Mouse (Mus musculus) heart, postnatal 36 days (tissue): ENCODE data around the gene Kmt2d. TPM values are rescaled to one million over a fixed set of nuclear protein-coding genes. Genes with fewer than 3 reads are reported as not detected.
"Not testable (repeated sequence)": the region's sequence is repeated elsewhere in the genome, so short reads cannot be mapped to it uniquely, and the experiment has no call there.

Source experiments
- DNase-seq, 2 experiments: peaks; one replicate each; pipeline ENCODE4 v3.0.0; 2021 to 2022
- intact Hi-C: fragments of 180-260 bp; cut with DNase I; formaldehyde crosslinking; loops from one replicate; pipeline ENCODE4 v1.15.1; 2025
- total RNA-seq, 2 experiments: library from RNA; stranded (reverse); gene quantifications; 2 replicates each; pipeline ENCODE4 v1.2.3; 2021

The Kmt2d gene
- total RNA-seq, 2 experiments from 2014 or later, result 56.9 to 60.3 TPM

GRCm38 (mm10) chr15:98834059-98834458, 36.9 kb downstream of the Kmt2d start:
- DNase-seq, result no peak
- intact Hi-C loops, result no loop called here

- intact Hi-C loops, result no loop called here
- DNase-seq, result no peak
Observed at GRCm38 (mm10) chr15:98833281-98833680, 37.7 kb downstream of the Kmt2d start.

DNA sequence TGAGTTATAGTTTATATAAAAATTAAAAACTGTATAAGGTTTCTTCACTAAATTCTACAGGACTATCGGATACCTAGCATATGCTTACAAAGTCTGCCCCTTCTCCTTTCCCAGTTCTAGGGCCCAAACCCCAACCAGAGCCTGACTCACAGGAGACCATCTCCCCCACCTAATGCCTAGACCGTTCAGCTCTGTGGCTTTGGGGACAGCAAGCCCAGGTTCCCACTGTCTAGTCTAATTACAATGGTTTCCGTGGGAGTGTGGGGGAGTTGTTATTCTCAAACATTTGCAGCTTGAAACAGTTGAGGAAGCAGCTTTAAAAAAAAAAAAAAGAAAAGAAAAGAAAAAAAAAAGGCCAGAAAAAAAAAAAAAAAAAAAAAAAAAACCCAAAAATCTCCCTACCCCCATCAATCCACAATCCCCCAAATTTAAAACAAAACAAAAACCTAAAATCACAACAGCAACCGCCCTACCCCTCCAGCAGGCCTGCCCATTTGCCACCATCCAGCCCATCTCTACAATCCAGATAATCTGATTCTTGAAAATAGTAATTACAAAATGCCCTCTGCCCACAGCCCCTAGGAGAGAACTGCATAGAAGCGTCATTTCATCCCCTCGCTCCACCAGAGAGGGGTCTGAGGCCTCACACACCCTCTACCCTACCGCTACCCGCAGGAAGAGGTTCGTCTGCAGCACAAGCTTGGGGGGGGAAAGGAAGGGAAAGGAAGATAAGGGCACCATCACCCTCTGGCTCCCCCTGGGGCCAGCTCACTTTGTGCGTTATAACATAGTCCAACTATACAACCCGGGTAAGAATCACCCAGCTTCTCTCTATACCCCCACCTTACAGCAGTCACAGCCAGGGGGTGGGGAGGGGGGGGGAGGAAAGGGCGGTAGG, 38.6 kb downstream of the Kmt2d start:
- intact Hi-C loops, result loop anchor here (1.0 kb wide), 1 partner anchor 38 kb away; no protein-coding TSS in a partner anchor
- no peak for DNase-seq

GRCm38 (mm10) chr15:98831684-98832035, 39.3 kb downstream of the Kmt2d start:
- DNase-seq, result no peak
- intact Hi-C loops, result loop anchor here (1.0 kb wide), 2 partner anchors 39 to 169 kb away; partner anchors contain the start of gene Ddx23

DNA sequence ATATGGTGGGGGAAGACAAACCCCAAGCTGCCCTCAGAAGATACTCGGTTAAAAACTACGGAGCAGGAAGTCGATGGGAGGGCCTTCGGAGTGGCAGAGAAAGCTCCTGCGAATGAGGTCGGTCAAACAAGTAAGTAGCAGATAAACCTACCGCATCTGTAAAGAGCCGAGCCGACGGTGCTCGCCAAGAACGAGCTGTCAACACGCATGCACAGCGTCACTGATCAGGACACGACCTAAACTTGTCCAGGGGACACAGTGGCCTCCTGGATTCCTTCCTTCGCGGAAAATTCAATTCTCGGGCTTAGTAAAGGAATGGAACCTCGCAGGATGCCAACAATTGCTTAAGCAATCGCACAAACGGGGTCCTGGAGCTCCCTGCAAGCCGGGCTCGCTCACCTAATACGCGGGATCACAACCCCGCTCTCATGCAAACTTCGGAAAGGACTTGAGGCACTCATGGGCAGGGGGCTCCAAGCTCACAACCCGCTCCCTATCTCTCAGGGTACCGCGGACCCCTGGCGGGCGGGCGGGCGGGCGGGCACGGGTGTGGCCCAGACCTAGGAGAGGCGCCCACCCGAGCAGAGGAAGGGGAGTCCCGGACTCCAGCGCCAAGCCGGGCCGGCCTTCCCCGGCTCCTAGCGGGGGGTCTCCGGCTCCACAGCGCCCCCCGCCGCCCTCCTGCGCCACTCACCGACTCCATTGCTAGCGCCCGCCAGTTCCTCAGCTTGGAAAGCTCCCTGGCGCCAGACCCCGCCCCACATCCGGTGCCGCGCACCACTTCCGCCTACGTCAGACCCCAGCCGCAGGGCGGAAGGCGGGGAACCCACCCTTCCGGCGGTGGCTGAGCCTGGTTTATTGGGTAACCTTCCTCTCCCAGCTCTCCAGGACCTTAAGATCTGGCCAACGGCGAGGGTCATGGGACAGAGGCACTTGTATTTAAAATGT, 40.0 kb downstream of the Kmt2d start, which contains the start of gene Prkag1:
TSS of gene Prkag1 (minus strand) at position 786 of the 948 bp plus-strand sequence.
- intact Hi-C loops, result loop anchor here (1.0 kb wide), 1 partner anchor 169 kb away; the partner anchor contains the start of gene Ddx23
- peak; percentile 97 to 98 for DNase-seq

DNA sequence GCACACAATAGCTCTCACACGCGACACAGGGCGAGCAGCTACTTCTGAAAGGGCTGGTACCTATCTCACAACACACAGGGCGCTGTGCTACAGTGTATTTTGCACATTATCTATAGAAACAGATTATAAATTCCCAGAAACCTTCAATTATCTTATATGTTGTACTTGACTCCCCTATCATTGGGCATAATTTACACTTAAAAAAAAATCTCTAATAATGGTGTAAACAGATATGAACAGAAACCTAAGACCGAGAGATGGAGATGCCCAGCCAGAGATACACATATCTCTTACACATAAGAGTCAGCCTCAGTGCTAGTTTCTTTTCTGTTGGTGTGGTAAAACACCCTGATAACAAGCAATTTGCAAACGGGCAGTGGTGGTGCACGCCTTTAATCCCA, 43.4 kb downstream of the Kmt2d start:
- intact Hi-C loops, result no loop called here
- DNase-seq, result no peak

- intact Hi-C loops, result no loop called here
Observed at GRCm38 (mm10) chr15:98823434-98823833, 47.6 kb downstream of the Kmt2d start.

DNA sequence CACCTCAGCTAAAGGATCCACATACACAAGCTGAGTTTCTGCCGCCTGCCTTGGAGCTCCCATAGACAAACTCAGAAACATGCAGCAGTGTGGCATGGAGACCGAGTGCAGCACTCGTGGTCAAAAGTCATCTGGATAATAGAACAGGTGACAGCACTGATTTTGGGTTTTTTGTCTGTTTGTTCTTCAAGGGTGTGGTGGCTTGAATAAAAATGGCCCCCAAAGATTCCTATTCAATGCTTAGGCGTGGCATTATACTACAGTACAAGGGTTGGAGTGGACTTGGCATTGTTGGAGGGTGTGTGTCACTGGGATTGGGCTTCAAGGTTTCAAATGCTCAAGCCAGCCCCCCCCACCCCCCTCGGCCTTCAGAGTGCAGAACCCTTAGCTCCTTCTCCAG, 48.9 kb downstream of the Kmt2d start:
- intact Hi-C loops, result no loop called here
- no peak for DNase-seq

More at GRCm38 (mm10) chr15:98823434-98823833, 47.6 kb downstream of the Kmt2d start:
- DNase-seq, result no peak

GRCm38 (mm10) chr15:98821403-98821802, 49.6 kb downstream of the Kmt2d start:
- intact Hi-C loops, result no loop called here
- no peak for DNase-seq

DNA sequence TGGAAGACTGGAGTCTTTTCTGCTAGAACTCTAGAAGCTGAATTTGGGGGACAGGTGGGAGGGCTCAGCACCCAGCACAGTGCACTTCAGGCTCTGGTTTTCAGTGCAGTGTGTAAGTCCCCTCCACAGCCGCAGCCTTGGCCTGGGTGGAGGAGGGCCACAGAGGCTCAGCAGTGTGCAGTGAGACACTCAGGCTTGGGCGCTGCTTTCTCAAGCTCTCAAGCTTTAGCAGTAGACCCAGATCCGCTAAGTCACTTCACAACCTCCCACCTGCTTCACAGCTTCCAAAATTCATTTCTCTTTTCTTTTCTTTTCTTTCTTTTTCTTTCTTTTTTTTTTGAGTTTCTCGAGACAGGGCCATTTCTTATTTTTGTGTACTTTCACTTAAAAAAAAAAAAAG, 50.1 kb downstream of the Kmt2d start:
- intact Hi-C loops, result no loop called here
- DNase-seq, result no peak

- no peak for DNase-seq
- intact Hi-C loops, result no loop called here
Observed at GRCm38 (mm10) chr15:98818171-98818570, 52.8 kb downstream of the Kmt2d start.

GRCm38 (mm10) chr15:98812741-98813424, 58.1 kb downstream of the Kmt2d start:
- no peak for DNase-seq
- intact Hi-C loops, result no loop called here

GRCm38 (mm10) chr15:98810212-98810611, 60.8 kb downstream of the Kmt2d start:
- intact Hi-C loops, DNase-seq: not testable (repeated sequence)

DNA sequence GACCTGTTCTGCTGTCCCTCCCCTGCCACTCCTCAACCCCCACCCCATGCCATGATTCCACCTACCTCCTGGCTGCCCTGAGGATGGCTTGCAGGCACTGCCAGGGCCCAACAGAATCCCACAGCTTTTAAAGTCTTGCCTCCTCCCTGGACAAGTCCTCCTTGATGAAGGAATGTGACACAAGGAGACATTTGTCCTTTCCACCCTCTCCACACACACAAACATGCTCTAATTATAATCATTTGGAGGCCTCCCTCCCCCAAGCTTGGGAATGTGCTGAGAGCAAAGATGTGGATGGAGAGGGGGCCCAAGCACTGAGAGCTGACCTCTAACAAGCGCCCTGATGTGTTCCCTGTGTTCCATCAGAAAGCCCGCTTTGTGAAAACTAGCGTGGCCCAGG, 61.6 kb downstream of the Kmt2d start, which contains the start of gene Ddn:
TSS of gene Ddn (minus strand) at position 101 of the 400 bp plus-strand sequence.
- intact Hi-C loops, result no loop called here

GRCm38 (mm10) chr15:98808651-98809134, 62.3 kb downstream of the Kmt2d start:
- DNase-seq, result no peak
- intact Hi-C loops, result no loop called here

More for the DNA sequence above, 61.6 kb downstream of the Kmt2d start, which contains the start of gene Ddn:
- no peak for DNase-seq

- intact Hi-C loops, result no loop called here
- DNase-seq, result no peak
Observed at GRCm38 (mm10) chr15:98807895-98808650, 62.9 kb downstream of the Kmt2d start.

DNA sequence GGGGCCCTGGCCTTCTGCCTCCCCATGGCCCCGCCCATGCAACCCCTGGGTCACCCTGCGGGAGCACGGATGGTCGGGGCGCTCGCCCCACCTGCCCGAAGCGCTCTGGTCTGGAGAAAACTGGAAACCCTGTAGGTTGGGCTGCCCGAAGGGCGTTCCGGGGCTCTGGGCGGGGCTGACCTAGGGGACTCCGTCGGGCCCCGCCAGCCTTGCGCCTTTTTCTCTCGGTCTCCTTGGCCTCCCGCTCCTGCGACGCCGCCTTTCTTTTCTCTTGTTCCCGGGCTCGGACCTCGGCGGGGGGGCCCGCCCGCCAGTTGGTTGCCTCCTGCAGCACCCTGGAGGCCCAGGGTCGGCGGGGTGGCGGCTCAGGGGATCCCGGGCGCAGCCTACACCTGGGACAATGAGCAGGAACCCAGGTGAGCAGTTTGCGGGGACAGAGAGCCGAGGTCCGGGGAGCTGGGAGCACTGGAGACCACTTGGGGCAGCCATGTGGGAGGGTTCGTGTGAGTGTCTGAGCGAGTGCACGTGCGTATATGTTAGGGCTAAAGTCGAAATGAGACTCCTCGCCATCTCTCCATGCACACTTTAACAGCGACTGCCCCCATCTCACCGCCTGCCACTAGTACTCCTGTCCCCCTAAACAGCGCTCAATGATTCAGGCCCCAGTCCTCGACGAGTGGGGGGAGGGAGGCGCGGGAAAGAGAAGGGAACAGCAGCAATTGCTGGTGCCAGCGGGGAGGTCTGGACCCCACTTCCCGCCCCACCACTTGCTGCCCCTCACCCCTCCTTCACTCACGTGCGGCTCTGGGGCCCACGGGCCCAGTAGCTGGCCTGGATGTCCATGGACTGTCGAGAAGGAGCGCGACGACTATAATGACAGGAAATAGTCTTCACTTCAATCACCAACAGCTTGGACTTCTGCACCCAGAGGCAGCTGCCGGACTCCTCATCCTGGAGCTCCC, 63.9 kb downstream of the Kmt2d start:
- DNase-seq, result no peak
- intact Hi-C loops, result no loop called here
